Mouse (Mus musculus): Measurements from ENCODE around the gene Zfp365. TPM values are rescaled to one million over a fixed set of nuclear protein-coding genes. Genes with fewer than 3 reads are reported as not detected.
A peak's percentile ranks its signal among the peaks of the same experiment; 100 is the strongest.

Zfp365 gene
- total RNA-seq (2012; rRNA removed) (1.2 and 1.3 TPM in 2 replicates), total RNA-seq (2014; rRNA removed) (1.0 and 1.2 TPM in 2 replicates), polyA plus RNA-seq (2012; ENCODE audit: insufficient read length, low read depth) (2.4 and 4.0 TPM in 2 replicates)

- peak; percentile 43 for DNase-seq (ENCODE audit: extremely low read depth)
- peak within 1 kb of the TSS; percentile 14 to 59 (median 53) for H3K4me3 ChIP-seq (replicated peaks in 1 of 3; ENCODE audit: low read depth in 2 of 3, low read length in 2 of 3, poor library complexity in 1 of 3)
- TF ChIP-seq CHD1 (IDR thresholded peaks at IDR 0.05; ENCODE audit: low read depth, low read length) (no peak), KAT2A (IDR thresholded peaks at IDR 0.05; ENCODE audit: insufficient replicate concordance, low read length) (no peak), USF1 (IDR thresholded peaks at IDR 0.05; ENCODE audit: low read depth, low read length) (peak; percentile 2; the same call in 1 of the 2 replicates), BHLHE40 (IDR thresholded peaks at IDR 0.05; ENCODE audit: low read depth, low read length) (peak; percentile 85), MAX (IDR thresholded peaks at IDR 0.05; ENCODE audit: low read length) (peak; percentile 27; the same call in 1 of the 2 replicates), ZC3H11A (IDR thresholded peaks at IDR 0.05; ENCODE audit: low read depth, low read length) (no peak)
- peak within 1 kb of the TSS; percentile 55 for H3K4me2 ChIP-seq (ENCODE audit: insufficient read depth, low read depth, poor library complexity, severe bottlenecking)
- H3K36me3 ChIP-seq (replicated peaks in 1 of 2; ENCODE audit: control insufficient read depth in 1 of 2, insufficient read depth in 1 of 2, low read length in 1 of 2), result peaks cover 0 to 6% of the 10 kb centered on the region in 2 experiments
- no peak within 1 kb of the TSS for H3K27ac ChIP-seq (ENCODE audit: insufficient read depth, low read depth)
- peaks cover 3% of the 10 kb centered on the region for H3K9me3 ChIP-seq (replicated peaks; ENCODE audit: low read length)
- no peaks in the 10 kb centered on the region for H3K27me3 ChIP-seq (replicated peaks)
- no peaks in the 10 kb centered on the region for H3K79me2 ChIP-seq (replicated peaks; ENCODE audit: control insufficient read depth, extremely low read depth, insufficient read depth, poor library complexity, severe bottlenecking)
- in situ Hi-C loops (cut with MboI; ENCODE audit: low pct_ligation_motif_present, low pct_unique_long_range_greater_than_20kb, low sequenced_read_pairs), result no loop called here
- H3K4me1 ChIP-seq (ENCODE audit: control insufficient read depth in 1 of 2, insufficient read depth in 2 of 2), result peaks cover 4 to 8% of the 10 kb centered on the region in 2 experiments
- dilution Hi-C loops (cut with MboI; ENCODE audit: extremely low pct_ligation_motif_present, extremely low pct_unique_long_range_greater_than_20kb, low sequenced_read_pairs), result no loop called here
- H3K9ac ChIP-seq (ENCODE audit: insufficient read depth, low read depth), result no peak within 1 kb of the TSS
These were observed at the start of gene Zfp365 for GRCm38 (mm10) chr10:67912337-67912776. Gene Zfp365 (minus strand): TSS chr10:67912662.

- no peak overlapping the region for H3K4me2 ChIP-seq (ENCODE audit: insufficient read depth, low read depth, poor library complexity, severe bottlenecking)
- H3K27me3 ChIP-seq (replicated peaks), result no peaks in the 10 kb centered on the region
- no peaks in the 10 kb centered on the region for H3K36me3 ChIP-seq (replicated peaks in 1 of 2; ENCODE audit: control insufficient read depth in 1 of 2, insufficient read depth in 1 of 2, low read length in 1 of 2)
- no peak overlapping the region for H3K4me3 ChIP-seq (replicated peaks in 1 of 3; ENCODE audit: low read depth in 2 of 3, low read length in 2 of 3, poor library complexity in 1 of 3)
- in situ Hi-C loops (cut with MboI; ENCODE audit: low pct_ligation_motif_present, low pct_unique_long_range_greater_than_20kb, low sequenced_read_pairs) (no loop called here), dilution Hi-C loops (cut with MboI; ENCODE audit: extremely low pct_ligation_motif_present, extremely low pct_unique_long_range_greater_than_20kb, low sequenced_read_pairs) (no loop called here)
- no peak for DNase-seq (ENCODE audit: extremely low read depth)
- no peak overlapping the region for H3K27ac ChIP-seq (ENCODE audit: insufficient read depth, low read depth)
- TF ChIP-seq RCOR1 (conservative IDR thresholded peaks at IDR 0.05; ENCODE audit: low read depth, low read length), result no peak
- no peak for TF ChIP-seq GABPA (IDR thresholded peaks at IDR 0.05; ENCODE audit: insufficient replicate concordance, low read depth, low read length)
- no peak for TF ChIP-seq USF2 (conservative IDR thresholded peaks at IDR 0.05; ENCODE audit: low read depth, low read length)
- TF ChIP-seq ZKSCAN1 (IDR thresholded peaks at IDR 0.05; ENCODE audit: borderline replicate concordance, low read depth, low read length), result no peak
- TF ChIP-seq CHD2 (IDR thresholded peaks at IDR 0.05; ENCODE audit: low read length), result no peak
- TF ChIP-seq NELFE (IDR thresholded peaks at IDR 0.05; ENCODE audit: low read depth, low read length), result no peak
- no peaks in the 10 kb centered on the region for H3K9me3 ChIP-seq (replicated peaks; ENCODE audit: low read length)
- H3K9ac ChIP-seq (ENCODE audit: insufficient read depth, low read depth), result no peak overlapping the region
- no peaks in the 10 kb centered on the region for H3K79me2 ChIP-seq (replicated peaks; ENCODE audit: control insufficient read depth, extremely low read depth, insufficient read depth, poor library complexity, severe bottlenecking)
- no peaks in the 10 kb centered on the region for H3K4me1 ChIP-seq (ENCODE audit: control insufficient read depth in 1 of 2, insufficient read depth in 2 of 2)
These were observed 47.5 kb upstream of the Zfp365 start for GRCm38 (mm10) chr10:67959982-67960381.

DNA sequence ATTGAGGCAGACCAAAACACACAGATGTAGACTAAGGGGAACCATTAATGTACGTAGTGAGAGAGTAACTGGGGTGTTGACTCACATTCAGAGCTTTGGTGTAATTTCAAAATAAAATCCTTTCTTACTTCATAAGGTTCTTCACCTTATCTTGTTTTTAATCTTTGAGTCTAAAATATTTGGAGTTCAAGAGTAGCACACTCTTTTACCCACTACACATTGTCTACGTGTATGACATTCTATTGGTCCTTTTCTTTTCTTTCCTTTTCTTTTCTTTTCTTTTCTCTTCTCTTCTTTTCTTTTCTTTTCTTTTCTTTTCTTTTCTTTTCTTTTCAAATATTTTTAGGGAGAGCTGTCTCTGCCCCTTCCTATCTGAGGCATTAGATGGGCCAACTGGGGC is 43.5 kb upstream of the Zfp365 start:
- Histone ChIP-seq H3K27ac (ENCODE audit: insufficient read depth, low read depth) (no peak overlapping the region), H3K9ac (ENCODE audit: insufficient read depth, low read depth) (no peak overlapping the region), H3K27me3 (replicated peaks) (no peaks in the 10 kb centered on the region), H3K4me2 (ENCODE audit: insufficient read depth, low read depth, poor library complexity, severe bottlenecking) (no peak overlapping the region), H3K9me3 (replicated peaks; ENCODE audit: low read length) (no peaks in the 10 kb centered on the region), H3K4me1 (ENCODE audit: control insufficient read depth in 1 of 2, insufficient read depth in 2 of 2) (no peaks in the 10 kb centered on the region), H3K4me3 (replicated peaks in 1 of 3; ENCODE audit: low read depth in 2 of 3, low read length in 2 of 3, poor library complexity in 1 of 3) (no peak overlapping the region), H3K36me3 (replicated peaks in 1 of 2; ENCODE audit: control insufficient read depth in 1 of 2, insufficient read depth in 1 of 2, low read length in 1 of 2) (no peaks in the 10 kb centered on the region), H3K79me2 (replicated peaks; ENCODE audit: control insufficient read depth, extremely low read depth, insufficient read depth, poor library complexity, severe bottlenecking) (no peaks in the 10 kb centered on the region)
- no peak for DNase-seq (ENCODE audit: extremely low read depth)
- dilution Hi-C loops (cut with MboI; ENCODE audit: extremely low pct_ligation_motif_present, extremely low pct_unique_long_range_greater_than_20kb, low sequenced_read_pairs) (no loop called here), in situ Hi-C loops (cut with MboI; ENCODE audit: low pct_ligation_motif_present, low pct_unique_long_range_greater_than_20kb, low sequenced_read_pairs) (no loop called here)
- TF ChIP-seq ZC3H11A (IDR thresholded peaks at IDR 0.05; ENCODE audit: low read depth, low read length) (no peak), RCOR1 (conservative IDR thresholded peaks at IDR 0.05; ENCODE audit: low read depth, low read length) (no peak), ETS1 (conservative IDR thresholded peaks at IDR 0.05; ENCODE audit: low read depth, low read length) (no peak), JUND (conservative IDR thresholded peaks at IDR 0.05; ENCODE audit: low read depth, low read length) (no peak), SMC3 (IDR thresholded peaks at IDR 0.05; ENCODE audit: low read depth, low read length) (no peak), JUN (IDR thresholded peaks at IDR 0.05; ENCODE audit: insufficient read depth, low read depth, low read length) (no peak), ELF1 (IDR thresholded peaks at IDR 0.05; ENCODE audit: low read depth, low read length) (no peak)
